Mouse (Mus musculus) B cell, adult 62 days (primary cell): ENCODE results near the gene 2410004B18Rik. TPM values are rescaled to one million over a fixed set of nuclear protein-coding genes. Genes with fewer than 3 reads are reported as not detected.

Experiments
- total RNA-seq: library from RNA; stranded (reverse); gene quantifications from 4 replicates; pipeline ENCODE4 v1.2.4, GENCODE M21; 2023

The 2410004B18Rik gene
- 41.0 to 60.8 TPM (median 44.4 TPM) in 4 replicates for total RNA-seq

GRCm38 (mm10) chr3:145937505-145938404 lies at the start of gene 2410004B18Rik:
Gene 2410004B18Rik (plus strand): TSS chr3:145938014.

GRCm38 (mm10) chr3:145922019-145922854 lies 15.6 kb upstream of the 2410004B18Rik start, which contains the start of gene Bcl10:
Gene Bcl10 (plus strand): TSS chr3:145922804.

GRCm38 (mm10) chr3:145987268-145987969 lies 49.6 kb downstream of the 2410004B18Rik start, which contains the start of gene Syde2:
Gene Syde2 (plus strand): TSS chr3:145987870.

Other genes starting within 250 kb of the 2410004B18Rik start
- not detected in 4 replicates for gene Ddah1, start 179.3 kb upstream of the 2410004B18Rik start, total RNA-seq
- 89.6 to 98.4 TPM (median 91.3 TPM) in 4 replicates for gene Bcl10, start 15.2 kb upstream of the 2410004B18Rik start, total RNA-seq
- 0.16 TPM in 1 of 4 replicates, not detected in the others for gene Syde2, start 49.9 kb downstream of the 2410004B18Rik start, total RNA-seq
- gene Wdr63, start 170.1 kb downstream of the 2410004B18Rik start, total RNA-seq: not detected in 4 replicates
- gene Mcoln3, start 179.4 kb downstream of the 2410004B18Rik start, total RNA-seq: 3.8 to 7.6 TPM (median 4.9 TPM) in 4 replicates
- gene Mcoln2, start 211.8 kb downstream of the 2410004B18Rik start, total RNA-seq: 27.0 to 40.7 TPM (median 36.9 TPM) in 4 replicates